23 mouse cellular contexts compared by ENCODE assay signal in genomic region chr6:108371347-108371893, GRCm38 (mm10).
"Had no signal": no experiment of that assay in that cellular context is flagged by ENCODE, and none has a peak within 500 bp of the region (broad histone marks: within the 10 kb centered on the region; RNA-seq: fewer than 3 reads in every experiment).

No protein-coding gene starts in this region.

- ATAC-seq: forebrain, embryonic 15.5 days; hindbrain, postnatal 0 days; intestine, embryonic 15.5 days; intestine, postnatal 0 days had no signal

- H3K27me3 ChIP-seq: forebrain, embryonic 15.5 days; heart, embryonic 12.5 days; hindbrain, embryonic 13.5 days; hindbrain, embryonic 15.5 days; intestine, embryonic 15.5 days; limb, embryonic 13.5 days; limb, embryonic 15.5 days had no signal

- H3K4me2 ChIP-seq: forebrain, embryonic 15.5 days; heart, embryonic 12.5 days; hindbrain, embryonic 13.5 days; hindbrain, embryonic 15.5 days; intestine, embryonic 15.5 days; limb, embryonic 13.5 days; limb, embryonic 15.5 days had no signal

- H3K36me3 ChIP-seq: forebrain, embryonic 15.5 days; hindbrain, embryonic 15.5 days; intestine, embryonic 15.5 days had no signal

- H3K4me3 ChIP-seq: forebrain, embryonic 15.5 days; heart, embryonic 10.5 days; heart, embryonic 12.5 days; hindbrain, embryonic 10.5 days; hindbrain, embryonic 13.5 days; hindbrain, embryonic 15.5 days; intestine, embryonic 15.5 days; layer of hippocampus, adult 2 months; limb, embryonic 13.5 days; limb, embryonic 15.5 days had no signal

- H3K27ac ChIP-seq: forebrain, embryonic 15.5 days; heart, embryonic 10.5 days; hindbrain, embryonic 10.5 days; hindbrain, embryonic 13.5 days; hindbrain, embryonic 15.5 days; hindbrain, postnatal 0 days; intestine, embryonic 15.5 days; layer of hippocampus, adult 2 months; limb, embryonic 13.5 days; limb, embryonic 15.5 days had no signal

- H3K9me3 ChIP-seq: forebrain, embryonic 15.5 days; heart, embryonic 10.5 days; heart, embryonic 12.5 days; hindbrain, embryonic 10.5 days; hindbrain, embryonic 13.5 days; hindbrain, embryonic 15.5 days; intestine, embryonic 15.5 days; limb, embryonic 13.5 days; limb, embryonic 15.5 days had no signal

- H3K4me1 ChIP-seq: forebrain, embryonic 15.5 days; heart, embryonic 12.5 days; hindbrain, embryonic 10.5 days; hindbrain, embryonic 13.5 days; hindbrain, embryonic 15.5 days; intestine, embryonic 15.5 days; limb, embryonic 13.5 days; limb, embryonic 15.5 days had no signal

- DNase-seq: gastrocnemius, postnatal 14 days; gastrocnemius, postnatal 36 days; heart, adult 18-20 months; heart, postnatal 10 days; heart, postnatal 4 days; kidney, adult 18-20 months; kidney, adult 8-10 months; kidney, postnatal 10 days; kidney, postnatal 25 days; kidney, postnatal 4 days; left cerebral cortex, postnatal 4 days had no signal

- H3K9ac ChIP-seq: forebrain, embryonic 15.5 days; heart, embryonic 12.5 days; hindbrain, embryonic 13.5 days; hindbrain, embryonic 15.5 days; intestine, embryonic 15.5 days; limb, embryonic 13.5 days; limb, embryonic 15.5 days had no signal
